Mouse (Mus musculus) thymus, adult 2 months (tissue): ENCODE measurements around the gene Zfp775.

Experiments
- CTCF ChIP-seq: fragments of 200-500 bp; IDR thresholded peaks from 2 replicates; pipeline ENCODE4 v1.5.1; 2012; ENCODE audit warnings: mild to moderate bottlenecking, control low read depth, low read length, moderate library complexity, borderline replicate concordance; ENCODE audit not compliant: control insufficient read depth, poor library complexity, insufficient read depth; ENCODE audit errors: extremely low read depth
- POLR2A ChIP-seq: fragments of 200-500 bp; IDR thresholded peaks from 2 replicates; pipeline ENCODE4 v1.6.1; 2012; ENCODE audit warnings: mild to moderate bottlenecking, low read length, control low read depth, moderate library complexity; ENCODE audit not compliant: control insufficient read depth, poor library complexity, insufficient read depth; ENCODE audit errors: extremely low read depth

- TF ChIP-seq CTCF (no peak), POLR2A (no peak)
Measured at GRCm38 (mm10) chr6:48581257-48581656, 20.6 kb upstream of the Zfp775 start.
